Mouse (Mus musculus) thymus, postnatal 10 days (tissue): Measurements from ENCODE around the gene Zic4.

Experiments
- DNase-seq, 2 experiments: peaks; one replicate each; pipeline ENCODE4 v3.0.0; 2021; ENCODE audit warnings: low spot score in 2 of 2

Zic4 gene

DNA sequence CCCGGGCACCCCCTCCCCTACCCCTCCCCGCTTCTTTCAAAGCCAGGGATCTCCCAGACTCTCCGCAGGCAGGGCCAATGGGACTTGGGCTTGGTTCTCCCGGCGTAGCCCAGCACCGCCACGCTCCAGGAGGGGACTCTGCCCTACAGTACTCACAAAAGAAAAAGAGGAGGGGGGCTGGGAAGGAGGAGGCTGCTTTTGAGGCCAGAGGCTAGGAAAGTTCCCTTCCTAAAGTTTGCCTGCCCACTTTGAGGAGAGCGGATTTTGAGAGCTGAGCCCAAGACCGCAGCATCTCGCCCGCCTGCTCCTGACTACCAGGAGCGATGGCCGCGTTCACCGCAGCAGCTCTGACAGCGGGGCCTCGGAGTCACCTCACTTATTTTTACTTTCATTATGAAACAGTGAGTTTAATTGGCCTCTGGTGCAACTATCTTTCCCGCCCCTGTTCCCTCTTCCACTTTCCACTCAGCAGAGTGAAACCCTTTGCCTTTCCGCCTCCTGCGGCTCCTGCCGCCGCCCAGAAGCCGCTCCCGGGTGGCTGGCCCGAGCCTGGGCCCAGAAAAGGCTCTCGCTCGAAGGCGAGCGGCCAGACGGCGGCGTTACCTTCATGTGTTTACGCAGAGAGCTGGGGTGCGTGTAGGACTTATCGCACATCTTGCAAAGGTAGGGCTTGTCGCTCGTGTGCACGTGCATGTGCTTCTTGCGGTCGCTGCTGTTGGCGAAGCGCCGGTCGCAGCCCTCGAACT is at the start of gene Zic4:
TSS of gene Zic4 (plus strand) at position 558 of the 746 bp plus-strand sequence.
- no peak for DNase-seq

- no peak for DNase-seq
Measured at GRCm38 (mm10) chr9:91347591-91347990, 14.6 kb upstream of the Zic4 start.

GRCm38 (mm10) chr9:91348746-91349145 is 13.5 kb upstream of the Zic4 start:
- no peak for DNase-seq

DNA sequence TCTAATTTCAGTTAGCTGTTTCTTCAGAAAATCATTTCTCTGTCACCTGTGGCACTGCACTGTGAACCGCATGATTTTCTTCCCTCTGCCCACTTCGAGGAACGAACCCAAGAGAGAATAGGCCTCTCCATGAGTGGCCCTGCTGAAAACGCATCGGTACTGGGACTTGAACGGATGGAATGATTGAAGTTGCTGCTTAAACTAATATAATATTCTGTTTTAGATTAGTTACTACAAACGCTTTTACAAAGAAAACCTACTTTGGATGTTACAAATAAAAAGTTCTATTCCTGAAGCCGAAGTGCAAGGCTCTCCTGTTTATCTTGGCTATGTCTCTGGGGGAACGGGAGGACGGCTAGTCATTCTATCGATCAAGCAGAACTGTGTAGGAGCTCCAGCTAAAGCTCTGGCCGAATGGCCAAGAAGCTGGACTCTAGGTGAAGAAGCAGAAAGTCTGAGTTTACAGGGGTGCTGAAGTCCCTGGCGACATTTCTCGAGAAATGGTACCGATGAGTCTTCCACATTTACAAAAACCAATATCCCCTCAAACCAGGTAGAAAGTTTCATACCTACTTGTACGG is 11.9 kb upstream of the Zic4 start:
- DNase-seq, result no peak

- DNase-seq, result no peak
Measured at GRCm38 (mm10) chr9:91350861-91351291, 11.3 kb upstream of the Zic4 start.

DNA sequence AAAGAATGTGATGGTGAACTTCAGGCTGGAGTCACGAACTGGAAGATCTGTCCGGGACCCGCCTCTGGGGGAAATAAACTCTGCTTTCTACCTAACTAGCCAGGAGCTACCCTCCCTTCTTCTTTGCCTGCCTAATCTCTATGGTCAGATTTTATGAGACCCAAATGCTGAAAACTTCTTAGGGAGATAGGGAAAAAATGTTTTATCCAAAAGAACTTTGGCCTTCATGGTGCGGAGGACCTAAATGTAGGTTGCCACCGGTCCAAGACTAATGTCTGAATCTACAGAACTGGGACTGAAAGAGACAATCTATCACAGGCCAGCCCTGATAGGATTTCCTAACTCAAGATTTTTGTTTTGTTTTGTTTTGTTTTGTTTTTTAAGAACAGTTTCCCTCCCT is 10.9 kb upstream of the Zic4 start:
- DNase-seq, result no peak

DNA sequence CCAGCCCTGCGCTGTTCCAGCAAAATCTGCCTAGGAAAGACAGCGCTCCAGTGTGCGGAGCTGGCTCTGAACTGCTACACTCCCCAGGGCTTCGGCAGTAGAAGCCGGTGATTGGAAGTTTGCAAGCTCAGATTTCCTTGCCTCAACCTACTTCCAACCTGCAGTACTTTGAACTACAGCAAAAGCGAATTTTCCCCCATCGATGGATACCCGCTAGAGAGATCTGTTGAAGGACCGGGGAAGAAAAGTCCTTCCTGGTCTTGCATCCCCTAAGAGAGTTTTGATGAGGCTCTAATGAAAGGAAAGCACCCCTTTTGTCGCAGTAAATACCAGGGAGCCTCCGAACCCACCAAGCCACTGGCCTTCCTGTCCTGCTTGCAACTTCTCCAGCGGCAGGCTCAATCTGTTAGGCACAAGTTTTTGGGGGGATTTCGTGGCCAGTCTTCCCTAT is 10.2 kb upstream of the Zic4 start:
- DNase-seq, result no peak

GRCm38 (mm10) chr9:91352786-91353185 is 9.4 kb upstream of the Zic4 start:
- DNase-seq, result no peak

GRCm38 (mm10) chr9:91353551-91354433 is 8.4 kb upstream of the Zic4 start:
- no peak for DNase-seq

- no peak for DNase-seq
Measured at GRCm38 (mm10) chr9:91354434-91355269, 7.6 kb upstream of the Zic4 start.

DNA sequence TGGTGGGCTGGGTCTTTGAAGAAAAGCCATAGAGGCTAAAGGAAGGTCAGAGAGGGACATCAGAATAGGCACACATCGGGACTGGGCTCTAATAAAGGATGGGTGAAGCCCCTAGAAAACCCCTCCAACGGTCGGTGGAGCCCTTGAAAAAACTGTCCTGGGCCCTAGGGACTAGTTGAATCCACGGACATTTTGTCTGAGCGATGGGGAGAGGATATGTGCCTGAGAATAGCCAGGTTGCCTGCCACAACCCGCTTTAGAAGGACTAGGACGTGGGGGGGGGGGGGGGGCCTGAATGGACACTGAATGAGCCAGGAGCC is 7.0 kb upstream of the Zic4 start:
- no peak for DNase-seq

DNA sequence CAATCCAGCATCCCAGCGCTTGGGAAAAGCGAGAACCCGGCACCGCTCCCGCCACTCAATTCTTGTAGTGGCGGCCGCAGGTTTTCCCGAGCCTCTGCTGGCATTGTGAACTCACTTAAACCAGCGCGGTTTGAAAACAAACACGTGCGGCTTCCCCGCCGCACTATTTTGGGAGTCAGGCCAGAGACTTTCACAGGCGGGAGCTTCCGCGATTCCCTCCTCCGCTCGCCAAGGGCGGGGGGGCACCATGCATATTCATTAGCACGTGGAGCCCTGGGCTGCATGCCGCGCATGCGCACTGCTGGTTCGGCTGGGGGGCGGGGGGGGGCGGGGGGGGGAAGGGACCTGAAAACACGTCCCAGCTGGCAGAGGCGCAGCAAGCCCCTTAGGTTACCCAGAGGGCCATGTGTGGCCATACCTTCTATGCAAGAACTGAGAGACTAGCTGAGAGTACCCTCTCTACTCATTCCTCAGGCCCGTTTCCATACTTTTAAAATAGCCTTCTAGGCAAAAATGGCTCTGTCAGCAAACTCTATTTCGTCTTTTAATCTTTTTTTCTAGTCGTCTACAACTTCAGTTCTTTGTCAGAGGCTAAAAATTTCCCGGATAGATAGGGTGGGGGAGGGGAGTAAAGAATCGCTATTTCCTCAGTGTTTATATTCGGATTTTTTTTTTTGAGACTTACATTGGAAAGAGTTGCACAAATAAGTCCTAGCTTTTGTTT is 6.4 kb upstream of the Zic4 start:
- no peak for DNase-seq

GRCm38 (mm10) chr9:91356353-91356740 is 5.9 kb upstream of the Zic4 start:
- no peak for DNase-seq

GRCm38 (mm10) chr9:91357321-91357720 is 4.9 kb upstream of the Zic4 start:
- no peak for DNase-seq

DNA sequence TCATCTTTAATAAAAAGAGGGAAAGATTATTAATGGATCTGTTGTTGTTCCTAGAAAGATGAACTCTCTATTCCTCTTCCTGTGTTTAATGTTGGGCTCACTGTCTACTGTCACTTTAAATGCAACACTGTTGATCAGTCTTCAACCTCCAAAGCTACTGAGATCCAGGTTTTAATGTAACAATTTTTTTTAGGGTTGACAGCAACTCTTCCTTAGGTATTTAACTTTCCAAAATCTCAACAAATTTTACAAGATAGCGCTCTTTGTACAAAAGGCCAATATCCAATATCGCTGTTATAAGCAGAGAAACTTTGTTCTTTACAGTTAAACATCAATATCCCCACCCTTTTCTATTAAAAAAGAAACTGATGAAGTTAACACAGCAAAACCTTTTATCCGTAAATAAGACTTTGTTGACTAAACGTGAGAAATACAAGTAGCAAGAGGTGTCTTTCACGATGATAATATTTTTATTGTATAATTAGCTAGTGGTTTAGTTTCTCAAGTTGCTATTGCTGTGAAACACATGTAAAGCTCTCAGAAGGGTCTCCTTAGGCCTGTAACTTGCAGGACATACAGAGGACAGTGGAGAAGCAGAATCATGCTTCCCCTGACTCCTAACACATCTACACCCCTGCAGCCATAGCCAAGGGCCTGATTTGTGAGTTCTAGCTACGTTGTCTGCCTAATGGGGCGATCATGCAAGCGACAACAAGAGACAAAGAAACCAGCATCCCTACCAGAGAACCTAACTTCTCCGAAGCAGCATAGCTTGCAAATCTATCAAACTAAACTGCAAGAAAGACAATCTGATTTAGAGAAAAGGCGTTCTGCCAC is 3.1 kb upstream of the Zic4 start:
- DNase-seq, result no peak

GRCm38 (mm10) chr9:91360151-91361032 is 1.8 kb upstream of the Zic4 start:
- DNase-seq, result no peak

- DNase-seq, result no peak
Measured at GRCm38 (mm10) chr9:91361033-91361855, 969 bp upstream of the Zic4 start.

DNA sequence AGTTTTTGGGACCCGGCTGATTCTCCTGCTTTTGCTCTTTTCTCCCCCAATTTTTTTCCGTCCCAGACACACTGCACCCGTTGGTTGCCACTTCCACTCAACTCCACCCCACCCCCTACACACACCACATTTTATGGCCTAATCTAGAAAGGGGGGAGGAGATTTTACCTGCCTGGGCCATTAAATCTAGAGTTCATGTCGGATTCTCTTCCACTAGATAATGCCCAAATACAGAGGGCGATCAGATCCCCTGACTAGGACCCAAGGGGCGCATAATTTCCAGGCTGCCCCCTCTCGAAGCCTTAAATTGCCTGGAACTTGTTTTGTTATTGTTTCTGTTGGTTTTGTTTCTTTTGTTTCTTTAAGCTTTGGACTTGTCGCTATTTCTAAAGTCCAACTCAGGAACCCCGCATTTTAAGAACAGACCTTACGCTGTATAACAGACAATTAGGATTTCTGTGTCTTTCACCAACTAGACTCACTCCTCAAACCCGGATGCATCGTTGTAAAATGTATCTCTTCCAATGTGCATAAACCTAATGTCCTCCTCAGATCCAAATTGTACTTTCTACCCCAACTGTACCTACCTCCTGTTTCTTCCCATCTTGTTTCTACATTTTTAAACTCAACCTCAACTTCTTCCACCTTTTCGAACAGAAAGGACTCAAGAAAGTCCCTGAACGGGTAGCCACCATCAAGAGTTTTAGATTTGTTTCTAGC is 958 bp downstream of the Zic4 start:
- DNase-seq, result no peak
